Mouse (Mus musculus): ENCODE measurements at regions not wholly inside any gene's neighbourhood (a gene's known extent, or its start where the extent isn't known, plus 50 kb on each side); places are given as distances from the start of the nearest gene placed in this dataset.

- TF ChIP-seq POLR2A (IDR thresholded peaks at IDR 0.05; ENCODE audit: borderline replicate concordance, control insufficient read depth, low read depth, low read length) = no peak
- no peak for TF ChIP-seq CTCF (IDR thresholded peaks at IDR 0.05; ENCODE audit: control insufficient read depth, insufficient read depth, low read length)
Observed at GRCm38 (mm10) chr4:127701651-127702050, 269.1 kb downstream of the CK137956 start.

All from bone marrow, adult 2 months (tissue).